Mouse (Mus musculus) hematopoietic stem cell, adult 5-6 weeks (primary cell): ENCODE data around the gene Rnf151. TPM values are rescaled to one million over a fixed set of nuclear protein-coding genes. Genes with fewer than 3 reads are reported as not detected.
"Not testable (repeated sequence)": the region's sequence is repeated elsewhere in the genome, so short reads cannot be mapped to it uniquely, and the experiment has no call there.

Experiments
- ATAC-seq, 2 experiments: fragments of 125-278 bp in 1 of 2; replicated peaks in 1 of 2; 2 replicates each; pipeline ENCODE4 v1.8.0; 2016 to 2017; ENCODE audit warnings: inconsistent platforms in 2 of 2, mild to moderate bottlenecking in 2 of 2, moderate number of reproducible peaks in 2 of 2, low read depth in 1 of 2, moderate TSS enrichment in 1 of 2; ENCODE audit not compliant: low FRiP score in 2 of 2, poor library complexity in 2 of 2, severe bottlenecking in 2 of 2, insufficient read depth in 1 of 2, low TSS enrichment in 1 of 2
- total RNA-seq: library from RNA; stranded (forward); fragments of 172-1452, 232-1000 nt; gene quantifications from 2 replicates; pipeline ENCODE4 v1.2.3, GENCODE M21; 2017

Gene Rnf151
- total RNA-seq, 1 experiment from 2014 or later = not detected

DNA sequence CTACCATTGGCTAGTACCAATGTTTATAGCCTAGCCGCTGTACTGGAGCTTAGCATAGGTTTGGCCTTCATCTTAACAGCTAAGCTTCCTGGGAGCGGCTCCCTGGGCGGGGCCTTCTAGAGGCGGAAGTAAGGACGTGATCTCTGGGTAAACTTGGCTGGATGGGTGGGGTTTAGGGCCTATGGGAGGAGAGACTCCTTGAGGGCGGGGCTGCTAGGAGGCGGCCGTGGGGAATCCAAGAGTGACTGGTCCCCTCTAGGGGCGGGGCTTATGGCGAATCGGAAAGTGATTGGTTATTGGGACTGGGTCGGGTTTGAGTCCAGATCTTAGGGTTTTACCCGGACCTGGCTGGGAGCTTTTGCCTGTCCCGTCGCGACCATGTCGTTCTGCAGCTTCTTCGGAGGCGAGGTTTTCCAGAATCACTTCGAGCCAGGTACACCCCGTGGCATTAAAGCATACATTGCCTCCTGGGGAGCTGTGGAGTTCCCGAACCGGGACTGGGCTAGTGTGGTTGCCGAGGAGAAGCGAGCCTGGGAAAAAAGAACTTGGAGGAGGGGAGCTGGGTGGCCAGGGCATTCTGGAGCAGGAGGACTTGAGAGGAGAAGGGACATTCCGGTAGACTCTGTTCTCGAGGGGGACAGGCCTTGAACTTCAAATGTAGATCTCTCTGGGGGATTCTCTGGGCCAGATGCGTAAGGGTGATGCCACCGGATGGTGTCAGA lies 18.6 kb upstream of the Rnf151 start, which contains the start of gene Msrb1:
Gene Msrb1, plus strand, starts transcription at position 313 of the 722 bp plus-strand sequence.
- peak; percentile 94 to 97 for ATAC-seq

DNA sequence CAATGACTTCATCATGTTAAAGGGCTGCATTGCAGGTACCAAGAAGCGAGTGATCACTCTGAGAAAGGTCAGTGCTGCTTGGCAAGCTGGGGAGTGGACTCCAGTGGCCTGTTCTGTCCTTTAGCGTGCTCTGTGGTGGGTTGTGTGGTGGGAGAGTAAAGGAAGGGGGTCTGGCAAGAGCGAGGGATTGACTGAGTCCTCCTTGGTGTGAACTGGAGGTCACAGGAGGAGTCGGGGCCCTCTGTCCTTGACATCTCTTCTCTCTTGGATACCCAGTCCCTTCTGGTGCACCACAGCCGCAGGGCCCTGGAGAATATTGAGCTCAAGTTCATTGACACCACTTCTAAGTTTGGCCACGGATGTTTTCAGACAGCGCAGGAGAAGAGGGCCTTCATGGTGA lies 17.6 kb upstream of the Rnf151 start:
- ATAC-seq = no peak

- no peak for ATAC-seq
Observed at GRCm38 (mm10) chr17:24734513-24734912, 16.6 kb upstream of the Rnf151 start.

DNA sequence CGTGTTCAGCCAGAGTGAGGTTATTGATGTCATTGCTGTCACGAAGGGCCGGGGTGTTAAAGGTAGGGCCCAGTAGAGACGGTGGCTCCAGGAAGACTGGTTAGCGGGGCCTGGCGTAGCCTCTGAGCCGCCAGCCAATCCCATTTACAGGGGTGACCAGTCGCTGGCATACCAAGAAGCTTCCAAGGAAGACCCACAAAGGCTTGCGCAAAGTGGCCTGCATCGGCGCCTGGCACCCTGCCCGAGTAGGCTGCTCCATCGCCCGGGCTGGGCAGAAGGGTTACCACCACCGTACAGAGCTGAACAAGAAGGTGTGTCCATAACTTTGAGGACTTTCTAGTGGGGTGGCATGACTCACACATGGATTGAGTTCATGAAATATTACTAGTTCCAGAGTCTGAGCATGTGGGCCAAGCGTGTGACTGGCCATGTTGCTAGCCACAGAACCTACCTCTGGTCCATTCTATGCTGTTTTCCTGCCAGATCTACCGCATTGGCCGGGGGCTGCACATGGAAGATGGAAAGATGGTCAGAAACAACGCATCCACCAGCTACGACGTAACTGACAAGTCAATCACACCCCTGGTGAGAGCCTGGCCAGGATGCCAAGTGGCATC lies 15.7 kb upstream of the Rnf151 start:
- ATAC-seq = no peak

GRCm38 (mm10) chr17:24732233-24732935 lies 14.5 kb upstream of the Rnf151 start:
- no peak for ATAC-seq

DNA sequence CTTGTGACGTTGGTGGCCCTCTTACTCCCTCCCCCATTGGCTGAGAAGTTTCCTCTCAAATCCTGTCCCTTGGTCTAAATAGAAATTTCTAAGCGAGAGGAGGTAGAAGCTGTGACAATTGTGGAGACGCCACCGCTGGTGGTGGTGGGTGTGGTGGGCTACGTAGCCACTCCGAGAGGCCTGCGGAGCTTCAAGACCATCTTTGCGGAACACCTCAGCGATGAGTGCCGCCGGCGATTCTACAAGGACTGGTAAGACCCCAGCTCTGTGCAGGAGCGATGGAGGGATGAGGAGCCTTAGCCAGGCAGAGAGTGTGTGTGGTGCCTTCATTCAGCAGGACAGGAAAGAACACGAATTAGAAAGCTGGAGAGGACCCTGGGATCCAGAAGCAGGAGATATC lies 12.9 kb upstream of the Rnf151 start:
- no peak for ATAC-seq

- ATAC-seq = no peak
Observed at GRCm38 (mm10) chr17:24729067-24729466, 11.2 kb upstream of the Rnf151 start.

DNA sequence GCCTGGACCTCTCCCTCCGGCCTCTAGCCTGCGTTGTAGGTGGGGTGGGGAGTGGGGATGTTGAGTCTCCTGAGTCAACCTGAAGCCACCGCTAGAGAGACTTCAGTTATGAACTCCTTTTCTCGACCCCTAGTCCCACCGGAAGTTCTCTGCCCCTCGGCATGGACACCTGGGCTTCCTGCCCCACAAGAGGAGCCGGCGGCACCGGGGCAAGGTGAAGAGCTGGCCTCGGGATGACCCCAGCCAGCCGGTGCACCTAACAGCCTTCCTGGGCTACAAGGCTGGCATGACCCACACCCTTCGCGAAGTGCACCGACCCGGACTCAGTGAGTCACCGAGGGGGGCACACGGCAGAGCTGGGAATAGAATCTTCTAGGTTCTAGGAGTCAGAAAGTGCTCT lies 10.3 kb upstream of the Rnf151 start:
- no peak for ATAC-seq

- no peak for ATAC-seq
Observed at GRCm38 (mm10) chr17:24727618-24728017, 9.8 kb upstream of the Rnf151 start, which contains the start of gene Rpl3l. Gene Rpl3l (plus strand): TSS chr17:24727820.

DNA sequence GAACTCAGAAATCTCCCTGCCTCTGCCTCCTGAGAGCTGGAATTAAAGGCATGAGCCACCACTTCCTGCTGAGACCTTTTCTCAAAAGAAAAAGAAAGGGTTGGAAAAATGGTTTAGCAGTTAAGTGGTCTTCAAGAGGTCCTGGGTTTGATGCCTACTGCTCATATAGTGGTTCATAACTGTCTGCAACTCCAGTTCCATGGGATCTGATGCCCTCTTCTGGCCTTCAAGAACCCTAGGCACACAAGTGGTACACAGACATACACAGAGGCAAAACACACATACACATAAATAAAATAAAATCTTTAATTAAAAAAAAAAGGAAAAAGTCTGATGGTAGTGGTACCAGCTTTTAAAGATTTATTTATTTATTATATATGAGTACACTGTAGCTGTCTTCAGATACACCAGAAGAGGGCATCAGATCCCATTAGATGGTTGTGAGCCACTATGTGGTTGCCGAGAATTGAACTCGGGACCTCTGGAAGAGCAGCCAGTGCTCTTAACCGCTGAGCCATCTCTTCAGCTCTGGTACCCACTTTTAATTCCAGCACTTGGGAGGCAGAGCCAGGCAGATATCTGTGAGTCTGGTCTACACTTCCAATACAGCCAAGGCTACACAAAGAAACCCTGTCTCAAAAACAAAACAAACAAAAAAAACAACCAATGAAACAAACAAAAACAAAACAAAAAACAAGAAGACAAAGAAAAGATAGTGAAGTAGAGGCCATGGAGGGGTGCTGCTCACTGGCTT lies 8.0 kb upstream of the Rnf151 start:
- no peak for ATAC-seq

DNA sequence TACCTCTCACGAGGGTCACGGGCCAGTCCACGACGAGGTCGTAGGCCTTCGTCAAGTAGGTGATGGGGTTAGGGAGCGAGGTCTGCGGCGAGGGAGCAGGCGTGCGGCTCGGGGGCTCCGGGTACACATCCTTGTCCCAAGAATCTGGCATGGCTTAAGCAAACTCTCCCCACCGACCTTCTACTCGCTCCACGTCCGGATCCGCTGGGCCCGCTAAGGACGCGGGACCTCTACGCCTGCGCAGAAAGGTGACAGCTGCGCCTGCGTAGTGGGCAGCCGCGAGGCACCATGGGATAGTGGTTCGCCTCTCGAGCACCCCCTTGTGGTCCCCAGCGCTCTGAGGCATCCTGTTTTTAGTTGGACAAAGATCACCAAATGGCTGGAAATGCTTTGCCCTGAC lies 6.3 kb upstream of the Rnf151 start, which contains the start of gene Ndufb10:
Gene Ndufb10, minus strand, starts transcription at position 295 of the 400 bp plus-strand sequence.
- ATAC-seq = peak; percentile 75 to 76

DNA sequence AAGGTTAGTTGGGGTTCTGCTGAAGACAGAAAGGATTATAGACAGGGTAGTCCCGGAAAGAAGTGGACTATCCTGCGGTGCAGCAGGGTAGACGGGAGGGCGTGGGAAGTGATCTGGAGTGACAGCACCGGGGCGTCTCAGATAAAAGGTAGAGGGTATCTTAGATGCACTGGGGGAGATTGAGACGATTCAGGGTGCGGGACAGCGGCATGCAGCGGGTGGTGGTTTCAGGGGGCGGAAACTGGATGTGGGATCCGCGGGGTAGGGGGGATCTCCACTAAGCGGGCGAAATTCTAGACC lies 6.0 kb upstream of the Rnf151 start:
- peak in 1 of 2 experiments; percentile 1; a peak in 1 of 4 replicates for ATAC-seq

DNA sequence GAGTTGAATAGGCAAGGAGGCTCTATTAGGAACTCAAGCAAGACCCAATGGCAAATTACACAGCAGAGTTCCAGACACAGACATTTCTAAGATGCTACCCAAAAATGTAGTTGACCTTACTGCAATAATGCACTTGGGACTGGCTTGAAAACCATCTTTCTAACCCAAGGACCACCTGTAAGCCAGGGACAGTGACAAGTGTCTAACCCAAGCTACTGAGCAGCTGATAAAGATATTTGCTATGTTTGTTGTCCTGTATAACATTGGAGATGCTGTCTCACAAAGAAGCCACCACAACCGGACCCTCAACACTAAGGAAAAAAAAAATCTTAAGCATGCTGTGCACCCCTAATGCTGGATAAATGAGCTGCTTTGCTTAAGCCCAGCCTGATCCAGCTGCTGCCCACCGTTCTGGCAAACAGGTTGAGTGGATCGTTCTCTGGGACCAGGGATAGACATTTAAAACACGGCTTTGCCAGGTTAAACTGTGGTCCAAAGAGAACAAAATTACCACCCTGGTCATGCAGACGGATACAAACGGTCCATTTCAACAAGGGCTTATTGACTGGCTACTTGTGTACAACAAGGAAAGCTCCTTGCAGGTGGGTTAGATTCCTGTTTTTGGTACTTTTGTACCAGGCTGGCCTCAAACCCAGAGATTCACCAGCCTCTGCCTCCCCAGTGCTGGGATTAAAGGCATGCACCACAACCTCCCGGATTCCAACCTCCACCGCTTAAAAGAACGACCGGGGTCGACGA lies 5.4 kb upstream of the Rnf151 start:
- no peak for ATAC-seq

- no peak for ATAC-seq
Observed at GRCm38 (mm10) chr17:24722220-24722924, 4.5 kb upstream of the Rnf151 start.

DNA sequence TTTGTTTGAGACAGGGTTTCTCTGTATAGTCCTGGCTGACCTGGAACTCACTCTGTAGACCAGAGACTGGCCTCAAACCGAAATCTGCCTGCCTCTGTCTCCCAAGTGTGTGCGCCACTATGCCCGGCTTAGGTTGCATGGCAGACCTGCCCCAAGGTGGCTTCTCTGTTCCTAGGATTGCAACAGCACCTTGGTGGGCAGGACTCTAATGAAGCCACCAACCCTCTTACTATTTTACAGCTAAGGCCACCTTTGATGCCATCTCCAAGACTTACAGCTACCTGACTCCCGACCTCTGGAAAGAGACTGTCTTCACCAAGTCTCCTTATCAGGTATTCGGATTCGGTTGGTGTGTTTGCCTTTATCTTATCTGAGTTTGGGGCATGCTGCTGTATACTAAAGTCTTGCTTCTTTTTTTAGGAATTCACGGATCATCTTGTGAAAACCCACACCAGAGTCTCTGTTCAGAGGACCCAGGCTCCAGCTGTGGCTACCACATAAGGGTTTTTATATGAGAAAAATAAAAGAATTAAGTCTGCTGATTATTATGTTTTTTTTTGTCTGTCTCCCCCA lies 3.6 kb upstream of the Rnf151 start:
- ATAC-seq = not testable (repeated sequence)

GRCm38 (mm10) chr17:24720616-24721015 lies 2.8 kb upstream of the Rnf151 start:
- not testable (repeated sequence) for ATAC-seq
